Mouse (Mus musculus): ENCODE measurements around the gene Gbx1. TPM values are rescaled to one million over a fixed set of nuclear protein-coding genes. Genes with fewer than 3 reads are reported as not detected.

Gene Gbx1
- not detected for polyA plus RNA-seq (2017; shearing (Covaris generic))

DNA sequence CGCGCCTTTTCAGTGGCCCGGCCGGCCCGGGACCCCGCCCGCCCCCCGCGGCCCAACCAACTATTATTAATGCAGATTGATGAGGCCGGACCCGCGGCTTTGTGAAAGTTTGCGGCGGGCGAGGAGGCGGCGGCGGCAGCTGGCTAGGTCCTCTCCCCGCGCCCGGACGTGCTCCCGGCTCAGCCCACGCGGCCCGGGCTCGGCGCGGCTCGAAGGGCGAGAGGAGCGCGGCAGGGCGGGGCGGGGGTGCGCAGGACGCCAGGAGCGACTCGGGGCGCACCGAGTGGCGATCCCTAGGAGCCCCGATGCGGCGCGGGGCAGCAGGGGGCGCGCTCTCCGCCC is at the start of gene Gbx1:
Gene Gbx1 (minus strand): TSS at position 314 of the 342 bp plus-strand sequence.

GRCm38 (mm10) chr5:24556709-24557108 is 29.7 kb upstream of the Gbx1 start, which contains the start of gene 4931409K22Rik:
Gene 4931409K22Rik (minus strand): TSS chr5:24556809.

DNA sequence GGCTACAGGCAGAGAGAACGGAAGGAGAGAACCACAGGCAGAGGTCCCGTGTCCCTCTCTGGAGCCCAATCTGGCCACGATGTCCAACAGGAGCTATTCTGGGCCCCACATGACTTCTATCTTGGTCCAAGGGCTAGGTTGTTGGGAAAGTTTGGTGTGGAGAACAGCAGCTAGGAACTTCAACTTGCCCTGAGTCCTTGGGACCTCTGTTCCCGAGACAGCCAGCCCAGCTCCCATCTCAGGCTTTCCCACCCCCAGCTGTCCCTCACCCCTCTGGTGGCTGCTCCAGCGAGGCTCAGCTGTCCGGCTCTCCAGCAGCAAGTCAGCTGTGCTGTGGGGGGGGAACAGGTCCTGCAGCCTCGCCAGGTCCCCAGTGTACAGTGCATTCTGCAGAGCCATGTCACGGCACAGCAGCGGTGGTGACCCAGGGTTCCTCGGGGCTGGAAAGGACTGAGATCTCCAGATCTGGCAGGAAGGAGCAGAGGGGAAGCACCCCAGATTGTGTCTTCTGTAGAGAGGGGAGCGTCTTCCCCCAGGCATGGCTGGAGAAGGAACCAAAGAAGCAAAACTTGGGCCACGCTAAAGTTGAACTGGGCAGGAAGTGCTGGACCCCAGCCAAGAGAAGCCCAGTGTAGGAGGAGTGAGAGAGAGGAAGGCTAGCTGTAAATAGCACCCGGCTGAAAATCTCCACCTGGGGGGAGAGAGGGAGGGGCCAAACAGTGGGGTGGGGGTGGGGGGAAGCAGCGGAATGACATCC is 13.6 kb upstream of the Gbx1 start, which contains the start of gene Asb10:
Gene Asb10 (minus strand): TSS at position 592 of the 757 bp plus-strand sequence.

Other genes with a start within 250 kb of the Gbx1 start
- 5.1 TPM for gene Kcnh2, start 175.6 kb downstream of the Gbx1 start, polyA plus RNA-seq (2017; shearing (Covaris generic))
- not detected for gene Nos3, start 162.4 kb downstream of the Gbx1 start, polyA plus RNA-seq (2017; shearing (Covaris generic))
- gene Atg9b, start 135.1 kb downstream of the Gbx1 start, polyA plus RNA-seq (2017; shearing (Covaris generic)): 0.22 TPM
- gene Abcb8, start 133.5 kb downstream of the Gbx1 start, polyA plus RNA-seq (2017; shearing (Covaris generic)): 16.1 TPM
- gene Asic3, start 113.8 kb downstream of the Gbx1 start, polyA plus RNA-seq (2017; shearing (Covaris generic)): not detected
- gene Cdk5, start 103.7 kb downstream of the Gbx1 start, polyA plus RNA-seq (2017; shearing (Covaris generic)): 70.9 TPM
- gene Slc4a2, start 103.4 kb downstream of the Gbx1 start, polyA plus RNA-seq (2017; shearing (Covaris generic)): 33.4 TPM
- 103 TPM for gene Fastk, start 81.9 kb downstream of the Gbx1 start, polyA plus RNA-seq (2017; shearing (Covaris generic))
- 61.6 TPM for gene Tmub1, start 79.3 kb downstream of the Gbx1 start, polyA plus RNA-seq (2017; shearing (Covaris generic))
- 109 TPM for gene Agap3, start 75.0 kb downstream of the Gbx1 start, polyA plus RNA-seq (2017; shearing (Covaris generic))
- gene Asb10, start 13.8 kb upstream of the Gbx1 start, polyA plus RNA-seq (2017; shearing (Covaris generic)): not detected
- not detected for gene 4931409K22Rik, start 29.6 kb upstream of the Gbx1 start, polyA plus RNA-seq (2017; shearing (Covaris generic))
- gene Abcf2, start 50.3 kb upstream of the Gbx1 start, polyA plus RNA-seq (2017; shearing (Covaris generic)): 104 TPM
- 25.5 TPM for gene Chpf2, start 59.5 kb upstream of the Gbx1 start, polyA plus RNA-seq (2017; shearing (Covaris generic))
- gene Smarcd3, start 97.2 kb upstream of the Gbx1 start, polyA plus RNA-seq (2017; shearing (Covaris generic)): 0.90 TPM
- 113 TPM for gene Nub1, start 158.3 kb upstream of the Gbx1 start, polyA plus RNA-seq (2017; shearing (Covaris generic))
- gene Wdr86, start 203.5 kb upstream of the Gbx1 start, polyA plus RNA-seq (2017; shearing (Covaris generic)): not detected
- gene Crygn, start 230.8 kb upstream of the Gbx1 start, polyA plus RNA-seq (2017; shearing (Covaris generic)): not detected